Mouse (Mus musculus): ENCODE data around the gene Dguok. TPM values are rescaled to one million over a fixed set of nuclear protein-coding genes. Genes with fewer than 3 reads are reported as not detected.

Dguok gene
- total and polyA plus RNA-seq, 2 experiments from 2014 or later: 35.3 to 52.1 TPM

GRCm38 (mm10) chr6:83447031-83447430 lies 59.7 kb downstream of the Dguok start:
- 83% methylated on average over 7 of the region's 7 CpGs for WGBS
- Histone ChIP-seq H3K4me1 (ENCODE audit: insufficient read depth) (peaks cover 29% of the 10 kb centered on the region), H3K4me2 (ENCODE audit: low read depth) (no peak overlapping the region), H3K27ac (ENCODE audit: low read depth, low read length) (no peak overlapping the region), H3K9ac (no peak overlapping the region), H3K36me3 (ENCODE audit: insufficient read depth) (peaks cover 14% of the 10 kb centered on the region), H3K4me3 (ENCODE audit: low read depth, low read length) (no peak overlapping the region), H3K9me3 (ENCODE audit: low read length) (no peaks in the 10 kb centered on the region), H3K27me3 (ENCODE audit: insufficient read depth, low read length) (no peaks in the 10 kb centered on the region)
- ATAC-seq (no peak), DNase-seq (no peak)
- no peak for TF ChIP-seq CTCF (IDR thresholded peaks at IDR 0.05; ENCODE audit: low read depth)

DNA sequence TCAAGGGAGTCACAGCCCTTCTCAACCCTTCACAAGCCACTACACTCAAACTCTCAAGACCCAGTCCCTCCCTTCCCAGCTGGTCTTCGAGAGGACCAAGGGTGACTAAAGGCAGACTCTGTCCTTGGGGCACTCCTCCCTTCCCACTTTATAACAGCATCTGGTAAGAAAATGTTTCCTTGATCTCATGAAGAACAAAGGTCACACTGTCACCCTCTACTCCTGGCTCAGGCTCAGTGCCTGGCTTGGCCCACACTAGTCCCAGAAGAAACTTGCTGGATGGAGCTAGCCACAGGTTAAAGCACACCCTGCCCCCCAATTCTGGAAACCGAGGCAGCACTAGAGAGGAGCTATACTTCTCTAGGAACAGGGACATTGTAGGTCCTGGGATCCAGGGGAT lies 61.0 kb downstream of the Dguok start:
- WGBS: 80% methylated on average over 2 of the region's 2 CpGs
- no peak overlapping the region for H3K27ac ChIP-seq (ENCODE audit: low read depth, low read length)
- no peaks in the 10 kb centered on the region for H3K9me3 ChIP-seq (ENCODE audit: low read length)
- H3K4me2 ChIP-seq (ENCODE audit: low read depth): no peak overlapping the region
- no peak for TF ChIP-seq CTCF (IDR thresholded peaks at IDR 0.05; ENCODE audit: low read depth)
- peaks cover 14% of the 10 kb centered on the region for H3K36me3 ChIP-seq (ENCODE audit: insufficient read depth)
- no peak overlapping the region for H3K9ac ChIP-seq
- peaks cover 21% of the 10 kb centered on the region for H3K4me1 ChIP-seq (ENCODE audit: insufficient read depth)
- no peak overlapping the region for H3K4me3 ChIP-seq (ENCODE audit: low read depth, low read length)
- ATAC-seq (no peak), DNase-seq (no peak)
- no peaks in the 10 kb centered on the region for H3K27me3 ChIP-seq (ENCODE audit: insufficient read depth, low read length)

DNA sequence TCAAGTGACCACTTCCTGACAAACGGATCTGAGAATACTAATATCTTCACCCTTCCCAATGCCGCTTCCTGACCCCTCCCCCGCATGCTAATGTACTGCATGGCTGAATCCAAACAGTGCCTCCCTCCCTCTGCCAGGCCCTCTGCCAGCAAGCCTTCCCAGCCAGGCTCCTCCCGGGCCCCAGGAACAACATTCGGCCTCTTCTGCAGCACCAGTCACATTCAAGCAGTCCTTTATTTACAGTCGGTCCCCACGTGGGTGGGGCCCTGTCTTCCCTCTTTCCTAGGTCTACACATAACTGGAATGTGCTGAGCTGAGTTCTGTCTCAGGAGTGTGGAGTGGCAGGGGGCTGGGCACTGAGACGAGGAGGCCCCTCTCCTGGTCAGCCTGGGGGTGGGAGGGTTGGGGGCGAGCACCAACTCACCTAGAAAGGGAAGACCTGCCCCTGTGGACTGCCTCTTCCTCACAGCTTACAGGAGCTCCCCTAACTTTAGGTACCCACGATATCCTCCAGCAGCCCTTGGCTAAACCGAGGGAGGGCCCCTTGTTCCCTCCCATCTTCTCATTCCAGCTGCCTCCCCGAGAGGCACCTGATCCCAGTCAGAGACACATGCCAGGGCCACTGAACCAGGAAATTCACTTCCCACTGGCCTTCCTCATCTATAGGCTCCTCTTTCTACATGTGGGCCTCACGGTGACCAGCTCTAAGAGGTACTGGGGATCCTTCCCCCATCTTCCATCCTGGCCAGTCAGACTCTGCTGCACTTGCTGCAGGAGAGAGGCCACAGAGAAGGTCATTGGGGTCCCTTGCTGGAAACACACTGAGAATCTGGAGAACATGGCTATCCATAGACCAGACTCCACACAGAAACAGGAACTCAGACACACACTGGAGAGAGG lies 63.1 kb downstream of the Dguok start:
- Histone ChIP-seq H3K9ac (0 out of 2 replicates have a peak overlapping the region, but pooled peaks have one; percentile 14), H3K27ac (ENCODE audit: low read depth, low read length) (0 out of 2 replicates have a peak overlapping the region, but pooled peaks have one; percentile 21), H3K4me1 (ENCODE audit: insufficient read depth) (peaks cover 38% of the 10 kb centered on the region), H3K4me3 (ENCODE audit: low read depth, low read length) (no peak overlapping the region), H3K36me3 (ENCODE audit: insufficient read depth) (peaks cover 15% of the 10 kb centered on the region), H3K4me2 (ENCODE audit: low read depth) (0 out of 2 replicates have a peak overlapping the region, but pooled peaks have one; percentile 65), H3K27me3 (ENCODE audit: insufficient read depth, low read length) (no peaks in the 10 kb centered on the region), H3K9me3 (ENCODE audit: low read length) (no peaks in the 10 kb centered on the region)
- peak; percentile 8; the same call in 1 of the 2 replicates for ATAC-seq
- DNase-seq: peak; percentile 62
- 8% methylated on average over 13 of the region's 13 CpGs for WGBS
- no peak for TF ChIP-seq CTCF (IDR thresholded peaks at IDR 0.05; ENCODE audit: low read depth)

DNA sequence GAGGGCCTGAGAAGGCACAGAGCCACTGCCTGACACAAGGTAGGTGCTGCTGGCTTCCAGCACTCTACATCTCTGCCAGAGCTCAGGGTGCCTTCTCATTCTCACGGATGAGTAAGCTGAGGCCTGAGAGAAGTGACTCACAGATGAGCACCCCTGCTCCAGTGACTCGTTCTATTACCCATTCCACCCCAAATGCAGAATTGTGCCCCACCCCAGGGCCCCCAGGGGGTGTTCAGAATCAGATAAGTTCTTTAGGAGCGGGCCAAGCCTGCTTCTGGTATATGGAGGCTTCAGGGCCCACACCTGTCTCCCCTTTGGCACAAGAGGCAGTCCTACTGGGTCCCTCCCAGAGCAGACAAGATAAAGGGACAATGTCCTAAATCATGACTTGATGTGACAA lies 64.1 kb downstream of the Dguok start:
- Histone ChIP-seq H3K36me3 (ENCODE audit: insufficient read depth) (peaks cover 17% of the 10 kb centered on the region), H3K4me1 (ENCODE audit: insufficient read depth) (peaks cover 43% of the 10 kb centered on the region), H3K4me2 (ENCODE audit: low read depth) (peak overlapping the region; percentile 65), H3K4me3 (ENCODE audit: low read depth, low read length) (no peak overlapping the region), H3K9me3 (ENCODE audit: low read length) (no peaks in the 10 kb centered on the region), H3K27me3 (ENCODE audit: insufficient read depth, low read length) (no peaks in the 10 kb centered on the region), H3K27ac (ENCODE audit: low read depth, low read length) (no peak overlapping the region), H3K9ac (peak overlapping the region; percentile 7; the same call in 1 of the 2 replicates)
- ATAC-seq: no peak
- no peak for DNase-seq
- WGBS: 43% methylated on average over 3 of the region's 3 CpGs
- TF ChIP-seq CTCF (IDR thresholded peaks at IDR 0.05; ENCODE audit: low read depth): no peak

GRCm38 (mm10) chr6:83441259-83442061 lies 65.3 kb downstream of the Dguok start:
- no peak for TF ChIP-seq CTCF (IDR thresholded peaks at IDR 0.05; ENCODE audit: low read depth)
- H3K4me1 ChIP-seq (ENCODE audit: insufficient read depth): peaks cover 47% of the 10 kb centered on the region
- peaks cover 13% of the 10 kb centered on the region; the same call in 1 of the 2 replicates for H3K36me3 ChIP-seq (ENCODE audit: insufficient read depth)
- no peaks in the 10 kb centered on the region for H3K27me3 ChIP-seq (ENCODE audit: insufficient read depth, low read length)
- no peaks in the 10 kb centered on the region for H3K9me3 ChIP-seq (ENCODE audit: low read length)
- H3K4me2 ChIP-seq (ENCODE audit: low read depth): peak overlapping the region; percentile 65
- H3K4me3 ChIP-seq (ENCODE audit: low read depth, low read length): peak overlapping the region; percentile 53
- WGBS: 3% methylated on average over 48 of the region's 48 CpGs
- H3K27ac ChIP-seq (ENCODE audit: low read depth, low read length): peak overlapping the region; percentile 90
- DNase-seq (peak; percentile 88), ATAC-seq (peak; percentile 85)
- H3K9ac ChIP-seq: peak overlapping the region; percentile 74

DNA sequence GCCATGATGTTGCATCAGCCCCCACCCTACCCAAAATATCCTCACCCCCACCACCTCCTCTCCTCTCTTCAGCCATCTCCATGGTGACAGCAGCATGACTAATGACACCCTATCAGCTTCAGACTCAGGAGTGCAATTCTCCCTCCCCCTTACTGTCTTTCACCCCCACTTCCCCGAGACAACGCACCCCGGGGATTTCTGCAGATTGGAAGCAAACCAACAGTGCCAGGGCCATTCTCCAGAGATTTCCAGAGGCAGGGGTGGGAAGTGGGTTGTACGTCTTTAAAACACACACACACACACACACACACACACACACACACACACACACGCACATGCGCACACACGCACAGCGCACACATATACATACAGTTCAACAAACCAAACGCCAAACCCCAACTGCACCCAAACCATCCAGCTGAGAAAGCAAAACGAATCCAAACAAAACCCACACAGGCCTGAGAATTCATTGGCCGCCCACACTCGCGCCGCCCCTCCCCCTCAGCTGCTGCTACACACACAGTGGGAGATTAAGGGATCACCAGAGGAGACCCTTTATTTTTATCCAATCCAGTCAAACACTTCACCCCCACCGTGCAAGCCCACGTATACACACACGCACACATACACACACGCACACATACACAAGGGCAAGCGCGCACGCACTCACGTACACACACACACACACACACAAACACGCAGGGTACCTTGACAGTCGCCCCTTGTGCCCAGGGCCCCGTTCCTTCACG lies 66.1 kb downstream of the Dguok start:
- WGBS: 1% methylated on average over 26 of the region's 26 CpGs
- H3K9me3 ChIP-seq (ENCODE audit: low read length): no peaks in the 10 kb centered on the region
- TF ChIP-seq CTCF (IDR thresholded peaks at IDR 0.05; ENCODE audit: low read depth): no peak
- peak overlapping the region; percentile 53 for H3K4me3 ChIP-seq (ENCODE audit: low read depth, low read length)
- DNase-seq: peak; percentile 84
- peak overlapping the region; percentile 90 for H3K27ac ChIP-seq (ENCODE audit: low read depth, low read length)
- H3K9ac ChIP-seq: peak overlapping the region; percentile 74
- H3K36me3 ChIP-seq (ENCODE audit: insufficient read depth): peaks cover 13% of the 10 kb centered on the region; the same call in 1 of the 2 replicates
- H3K27me3 ChIP-seq (ENCODE audit: insufficient read depth, low read length): no peaks in the 10 kb centered on the region
- H3K4me1 ChIP-seq (ENCODE audit: insufficient read depth): peaks cover 47% of the 10 kb centered on the region
- ATAC-seq: peak; percentile 71
- peak overlapping the region; percentile 65 for H3K4me2 ChIP-seq (ENCODE audit: low read depth)

All from forebrain, postnatal 0 days (tissue).